Mouse (Mus musculus): ENCODE measurements at regions not wholly inside any gene's neighbourhood (a gene's known extent, or its start where the extent isn't known, plus 50 kb on each side); places are given as distances from the start of the nearest gene placed in this dataset.

DNA sequence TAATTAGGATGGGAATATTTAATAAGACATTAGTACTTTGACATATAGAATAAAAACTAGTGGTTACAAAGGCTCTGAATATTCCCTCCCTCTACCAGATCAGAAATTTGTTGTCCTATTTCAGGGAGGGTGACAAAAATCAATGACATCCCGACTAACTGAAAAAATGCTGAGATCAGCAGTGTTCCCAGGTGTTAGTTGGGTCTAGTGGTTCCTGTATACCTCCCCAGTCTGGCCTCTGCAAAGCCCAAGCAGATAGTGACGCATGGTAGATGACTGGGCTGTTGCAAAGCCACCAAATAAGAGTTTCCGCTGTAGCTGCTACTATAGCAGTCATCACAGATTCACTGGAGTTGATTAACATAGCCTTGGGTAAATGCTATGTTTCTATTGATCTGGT is 59.9 kb upstream of the Gm4791 start:
- intact Hi-C loops (cut with DNase I): no loop called here
- no peak for DNase-seq

DNA sequence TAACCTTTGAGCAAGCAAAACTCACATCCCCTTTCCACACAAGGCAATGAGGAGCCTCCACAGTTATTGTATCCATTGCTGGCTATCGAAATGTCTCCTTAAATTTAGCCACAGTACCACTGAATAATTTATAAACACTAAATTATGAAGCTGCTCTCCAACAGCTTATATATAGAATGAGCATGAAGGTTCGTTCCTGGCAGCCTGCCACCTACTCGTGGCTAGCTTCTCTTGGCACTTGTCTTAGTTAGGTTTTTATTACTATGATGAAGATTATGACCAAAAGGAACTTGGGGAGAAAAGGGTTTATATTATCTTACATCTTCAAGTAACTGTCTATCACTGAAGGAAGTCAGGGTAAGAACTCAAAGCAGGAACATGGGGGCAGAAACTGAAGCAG is 72.9 kb upstream of the Gm4791 start:
- intact Hi-C loops (cut with DNase I): no loop called here
- DNase-seq: no peak

DNA sequence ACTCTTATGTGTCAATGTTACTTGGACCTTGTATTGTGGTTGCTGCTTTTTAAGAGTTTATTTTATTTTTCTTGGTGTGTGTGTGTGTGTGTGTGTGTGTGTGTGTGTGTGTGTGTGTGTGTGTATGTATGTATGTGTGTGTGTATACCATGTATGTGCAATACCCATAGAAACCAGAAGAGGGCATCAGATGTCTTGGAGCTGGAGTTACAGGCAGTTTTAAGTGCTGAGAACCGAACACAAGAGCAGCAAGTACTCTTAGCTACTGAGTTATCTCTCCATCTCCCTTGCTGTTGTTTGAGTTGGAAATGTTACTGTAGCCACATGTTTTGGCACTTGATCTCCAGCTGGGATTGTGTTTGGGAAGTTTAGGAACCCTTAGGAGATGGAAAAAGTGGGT is 78.5 kb upstream of the Gm4791 start:
- no peak for DNase-seq
- intact Hi-C loops (cut with DNase I): no loop called here

DNA sequence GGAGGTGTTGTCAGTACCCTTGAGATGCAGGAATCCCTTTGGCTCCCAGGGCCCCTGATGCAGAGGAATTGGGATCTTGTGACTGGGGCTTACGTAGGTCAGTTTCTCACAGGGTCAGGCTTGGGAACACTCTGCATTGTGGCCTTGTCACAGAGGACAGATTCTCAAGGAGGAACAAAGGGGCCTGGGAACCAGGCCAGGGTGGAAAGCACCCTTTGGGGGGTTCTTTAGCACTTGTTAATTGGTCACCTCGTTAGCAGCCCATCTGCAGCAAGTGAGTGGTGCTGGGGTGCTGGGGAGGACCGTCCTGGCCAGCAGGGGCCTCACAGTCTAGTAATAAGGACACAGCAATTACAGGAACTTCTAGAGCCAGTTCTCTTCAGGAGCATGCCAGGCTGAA is 85.3 kb upstream of the Gm4791 start:
- intact Hi-C loops (cut with DNase I): no loop called here
- peak in 1 of 2 experiments; percentile 7 for DNase-seq

DNA sequence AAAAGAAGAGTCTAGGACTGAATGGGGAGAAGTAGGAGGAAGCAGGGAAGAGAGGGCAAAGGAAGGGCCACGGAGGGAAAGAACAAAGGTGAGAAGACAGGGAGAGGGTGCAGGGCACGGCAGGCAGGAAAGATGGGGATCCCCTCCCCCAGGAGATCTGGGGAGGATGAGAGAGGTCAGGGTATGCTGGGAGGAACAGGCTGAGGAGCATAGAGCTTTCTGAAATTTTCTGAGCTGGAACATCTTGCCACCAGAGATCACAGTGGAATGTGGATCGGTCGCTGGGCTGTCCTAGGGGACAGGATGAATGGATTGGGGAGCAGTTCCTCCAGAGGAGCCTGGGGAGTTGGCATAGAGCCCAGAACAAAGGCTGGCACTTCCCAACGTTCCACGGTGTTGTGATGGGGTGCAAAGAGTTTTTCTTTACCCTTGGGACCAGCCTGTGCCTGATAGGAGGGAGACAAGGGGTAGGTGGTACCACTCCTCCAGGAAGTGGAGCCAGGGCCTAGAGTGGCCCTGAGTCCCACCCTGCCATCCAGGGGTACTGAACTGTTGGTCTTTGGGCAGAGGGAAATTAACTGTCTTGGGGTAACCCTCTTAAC is 89.0 kb upstream of the Gm4791 start:
- no peak for DNase-seq
- intact Hi-C loops (cut with DNase I): no loop called here

DNA sequence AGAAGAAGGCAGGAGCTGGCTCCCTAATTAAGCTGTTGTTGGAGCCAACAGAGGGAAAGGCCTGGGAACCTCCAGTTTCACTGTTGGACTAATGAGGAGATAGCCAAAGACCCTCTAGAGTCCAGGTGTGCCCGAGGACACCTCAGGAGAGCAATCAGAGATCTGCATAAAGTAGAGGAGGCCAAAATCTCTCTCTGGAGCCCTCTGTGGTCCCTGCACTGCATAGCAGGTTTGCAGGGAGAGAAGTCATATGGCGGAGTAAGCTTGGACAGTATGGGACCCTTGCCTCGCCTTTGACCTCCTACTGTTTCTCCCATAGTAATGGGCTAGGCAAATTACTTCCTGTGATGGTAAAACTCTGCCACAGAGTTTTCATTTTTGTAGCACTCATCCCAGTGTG is 93.5 kb upstream of the Gm4791 start:
- intact Hi-C loops (cut with DNase I): no loop called here
- no peak for DNase-seq

DNA sequence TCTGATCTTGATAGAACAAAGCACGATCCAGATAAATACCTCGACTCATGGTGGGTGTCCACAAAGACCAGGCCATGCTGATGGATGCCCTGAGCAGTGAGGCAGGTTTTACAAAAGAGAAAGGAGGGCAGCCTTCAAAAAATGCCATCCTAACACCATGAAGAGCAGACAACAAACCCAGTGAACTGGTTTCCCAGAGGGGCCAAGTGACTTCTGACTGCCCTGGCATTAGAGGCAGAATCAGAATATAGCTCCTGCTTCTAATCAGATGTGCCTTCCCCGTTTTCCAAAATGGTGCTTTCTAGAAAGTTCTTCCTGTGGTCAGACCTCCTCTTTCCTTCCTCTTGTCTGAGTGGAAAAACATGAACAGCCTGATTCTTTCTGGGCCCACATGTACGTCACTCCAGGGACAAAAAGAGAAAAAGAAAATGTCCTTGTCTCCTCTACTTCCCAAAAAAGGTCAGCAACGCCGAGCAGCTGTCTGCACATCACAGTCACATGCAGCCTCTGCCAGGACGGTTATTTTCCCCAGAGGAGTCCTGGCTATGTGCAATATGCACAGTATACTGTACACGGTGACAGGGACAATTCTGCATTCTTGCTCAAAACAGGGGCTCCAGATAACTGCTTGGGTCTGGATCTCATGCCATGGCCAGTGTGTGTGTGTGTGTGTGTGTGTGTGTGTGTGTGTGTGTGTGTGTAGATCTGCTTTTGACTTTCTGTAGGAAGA is 94.9 kb upstream of the Gm4791 start:
- peak; percentile 56 to 59 for DNase-seq
- intact Hi-C loops (cut with DNase I): no loop called here

DNA sequence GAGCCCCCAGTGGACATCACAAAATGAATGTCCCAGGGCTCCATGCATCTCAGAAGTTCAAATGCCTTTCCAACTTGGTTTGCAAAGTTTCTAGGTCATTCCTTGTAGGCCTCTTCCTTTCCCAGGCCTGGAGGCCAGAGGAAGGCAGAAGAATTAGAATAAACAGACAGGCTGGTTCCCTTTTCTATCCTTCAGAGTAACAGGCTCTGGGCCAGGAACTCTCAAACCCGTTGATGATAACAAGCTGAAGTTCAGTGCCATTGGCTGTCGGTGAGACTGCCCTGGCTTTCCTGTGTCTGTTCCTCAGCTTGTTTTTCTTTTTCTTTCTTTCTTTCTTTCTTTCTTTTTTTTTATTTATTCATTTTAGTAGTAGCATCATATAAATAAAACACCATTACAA is 99.3 kb upstream of the Gm4791 start:
- intact Hi-C loops (cut with DNase I): no loop called here
- peak; percentile 22 to 42 for DNase-seq

DNA sequence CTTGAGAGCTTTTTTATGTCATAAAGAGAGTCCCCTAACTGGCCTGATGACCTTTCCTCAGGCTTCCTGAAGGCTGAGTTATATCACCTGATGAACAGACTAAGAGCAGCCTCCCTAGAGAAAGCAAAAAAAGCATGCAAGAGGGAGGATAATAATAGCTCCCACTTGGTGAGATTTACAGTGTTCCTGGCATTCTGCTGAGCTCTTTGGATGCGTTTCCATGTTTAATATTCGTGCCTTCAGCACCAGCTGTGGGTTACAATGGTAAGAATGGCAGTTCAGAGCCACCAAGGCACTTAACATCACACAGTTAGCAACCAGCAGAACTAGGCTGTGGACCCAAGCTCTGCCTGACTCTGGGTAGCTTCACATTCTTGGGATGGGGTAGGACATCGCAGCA is 100.4 kb upstream of the Gm4791 start:
- DNase-seq: no peak
- intact Hi-C loops (cut with DNase I): no loop called here

DNA sequence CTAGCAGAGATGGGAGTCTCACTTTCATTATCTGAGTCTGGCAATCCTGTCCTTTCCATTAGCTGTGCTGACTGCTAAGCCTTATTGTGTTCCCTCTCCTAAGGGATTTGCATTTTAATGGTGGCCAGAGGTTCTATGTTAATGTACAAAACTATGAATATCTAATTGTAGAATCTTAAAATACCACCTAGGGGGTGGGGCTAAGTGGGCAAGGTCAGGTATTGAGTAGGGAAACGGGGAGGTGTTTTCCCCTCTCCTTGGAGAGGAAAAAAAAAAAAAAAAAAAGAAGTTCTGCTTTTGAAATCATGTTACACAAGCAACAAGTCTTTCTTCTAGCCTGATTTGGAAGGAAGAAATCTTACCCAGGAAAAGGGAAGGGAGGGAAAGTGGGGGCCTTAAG is 106.7 kb upstream of the Gm4791 start:
- intact Hi-C loops (cut with DNase I): no loop called here
- no peak for DNase-seq

DNA sequence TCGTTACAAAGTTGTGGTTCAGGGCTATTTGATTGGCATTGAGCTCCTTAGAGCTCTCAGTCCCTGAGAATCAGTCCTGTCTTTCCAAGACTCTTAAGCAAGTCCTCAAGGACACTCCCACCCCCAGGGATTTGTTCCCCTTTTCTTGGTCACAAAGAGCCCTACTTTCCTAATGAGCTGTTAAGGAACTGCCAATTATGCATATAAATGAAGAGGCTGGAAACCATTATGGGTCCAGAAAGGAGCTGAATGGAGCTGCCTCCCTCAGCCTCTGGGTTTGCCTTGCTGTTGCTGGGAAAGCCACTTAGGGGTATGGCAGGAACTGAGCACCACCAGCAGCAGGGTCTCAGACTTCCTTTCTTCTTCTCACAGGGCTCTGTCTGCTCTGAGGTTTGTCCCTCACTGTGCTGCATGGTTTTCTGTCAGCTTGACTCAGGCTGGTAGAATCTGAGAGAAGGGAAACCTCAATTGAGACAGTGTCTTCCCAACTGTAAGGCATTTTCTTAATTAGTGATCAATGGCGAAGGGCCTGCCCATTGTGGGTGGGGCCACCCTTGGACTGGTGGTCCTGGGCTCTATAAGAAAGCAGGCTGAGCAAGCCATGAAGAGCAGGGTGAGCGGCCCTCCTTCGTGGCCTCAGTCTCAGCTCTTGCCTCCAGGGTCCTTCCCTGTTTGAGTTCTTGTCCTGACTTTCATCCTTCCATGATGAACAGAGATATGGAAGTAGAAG is 108.4 kb upstream of the Gm4791 start:
- intact Hi-C loops (cut with DNase I): no loop called here
- no peak for DNase-seq

DNA sequence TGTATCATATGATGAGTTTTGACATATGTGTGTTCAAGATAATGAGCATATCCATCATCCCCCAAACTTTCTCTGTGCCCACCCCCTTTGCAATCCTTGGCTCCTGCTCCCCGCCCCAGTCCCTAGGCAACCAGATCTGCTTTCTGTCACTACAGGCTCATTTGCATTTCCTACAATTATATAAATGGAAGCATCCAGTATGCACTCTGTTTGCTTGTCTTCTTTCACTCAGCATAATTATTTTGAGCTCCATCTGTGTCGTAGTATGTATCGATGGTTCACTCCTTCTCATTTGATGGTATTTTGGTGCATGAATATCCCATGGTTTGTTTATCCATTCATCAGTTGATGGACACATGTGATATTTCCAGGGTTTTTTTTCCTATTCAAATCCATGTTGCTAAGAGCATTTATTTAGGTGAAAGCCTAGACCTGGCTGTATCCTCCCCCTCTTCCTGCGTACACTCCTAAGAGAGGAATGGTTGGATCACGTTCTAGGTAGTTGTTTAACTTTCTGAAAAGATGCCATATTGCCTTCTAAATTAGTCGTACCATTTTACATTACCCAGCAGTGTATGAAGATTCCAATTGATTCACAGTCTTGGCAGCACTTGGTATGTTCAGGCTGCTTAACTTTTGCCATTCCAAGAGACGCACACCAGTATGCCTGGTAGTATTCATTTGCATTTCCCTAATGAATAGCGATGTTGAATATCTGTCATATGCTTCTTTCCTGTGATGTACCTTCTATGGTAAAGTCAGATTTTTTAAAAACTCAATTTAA is 127.1 kb upstream of the Gm4791 start:
- DNase-seq: no peak
- intact Hi-C loops (cut with DNase I): no loop called here

DNA sequence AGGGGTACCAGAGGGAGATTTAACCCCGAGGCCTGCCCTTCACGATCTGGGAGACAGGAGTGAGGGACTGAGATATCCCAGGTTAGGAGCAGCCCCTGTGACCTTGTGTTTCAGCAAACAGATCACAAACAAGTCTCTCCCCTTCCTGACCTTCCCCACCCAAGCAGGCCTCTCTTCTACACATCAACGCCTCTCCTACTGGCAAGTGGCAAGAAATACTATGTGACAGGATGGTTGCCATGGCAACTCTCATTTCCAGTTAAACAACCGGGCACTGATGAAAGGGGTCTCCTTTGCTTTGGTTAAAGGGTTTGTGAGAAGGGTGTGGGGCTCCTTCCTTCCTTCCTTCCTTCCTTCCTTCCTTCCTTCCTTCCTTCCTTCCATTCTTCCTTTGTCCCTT is 134.6 kb upstream of the Gm4791 start:
- no peak for DNase-seq

DNA sequence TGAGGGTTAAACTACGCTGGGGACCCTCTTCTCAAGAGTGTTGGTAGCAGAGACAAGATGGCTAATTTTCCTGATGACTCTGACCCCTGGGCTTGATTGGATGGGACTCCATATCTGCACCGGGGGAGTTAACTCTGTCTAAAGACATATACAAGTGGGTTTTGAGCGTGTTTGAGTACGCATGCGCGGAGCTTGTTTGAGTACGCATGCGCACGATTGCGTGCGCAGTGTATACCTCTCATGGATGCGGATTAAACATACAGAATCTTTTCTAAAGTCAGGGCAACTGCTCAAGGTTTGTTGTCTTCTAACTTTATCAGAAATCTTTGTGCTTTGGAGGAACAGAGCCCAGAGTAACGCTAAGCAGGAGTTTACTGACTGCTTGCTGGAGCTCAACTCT is 146.8 kb upstream of the Gm4791 start:
- intact Hi-C loops (cut with DNase I): no loop called here
- no peak for DNase-seq

More for the DNA sequence above, 134.6 kb upstream of the Gm4791 start:
- intact Hi-C loops (cut with DNase I): no loop called here

DNA sequence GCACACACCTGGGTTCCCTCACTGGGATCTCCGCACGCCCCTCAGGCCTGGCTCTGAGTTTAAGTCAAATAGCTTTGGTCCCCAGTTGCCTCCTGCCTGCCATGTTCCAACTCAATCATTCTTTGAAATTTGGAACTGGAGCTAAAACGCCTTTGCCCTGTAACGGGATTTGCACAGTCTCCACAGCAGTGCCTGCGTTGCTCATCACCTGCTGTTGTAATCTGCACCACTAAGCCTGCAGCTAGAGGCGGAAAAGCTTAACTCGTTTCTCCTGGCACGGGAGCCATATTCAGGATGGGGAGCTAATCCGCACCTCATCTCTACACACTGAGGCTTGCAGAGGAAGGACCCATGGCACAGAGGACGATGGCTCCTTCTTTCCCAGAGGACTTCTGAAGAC is 147.2 kb upstream of the Gm4791 start:
- intact Hi-C loops (cut with DNase I): no loop called here

DNA sequence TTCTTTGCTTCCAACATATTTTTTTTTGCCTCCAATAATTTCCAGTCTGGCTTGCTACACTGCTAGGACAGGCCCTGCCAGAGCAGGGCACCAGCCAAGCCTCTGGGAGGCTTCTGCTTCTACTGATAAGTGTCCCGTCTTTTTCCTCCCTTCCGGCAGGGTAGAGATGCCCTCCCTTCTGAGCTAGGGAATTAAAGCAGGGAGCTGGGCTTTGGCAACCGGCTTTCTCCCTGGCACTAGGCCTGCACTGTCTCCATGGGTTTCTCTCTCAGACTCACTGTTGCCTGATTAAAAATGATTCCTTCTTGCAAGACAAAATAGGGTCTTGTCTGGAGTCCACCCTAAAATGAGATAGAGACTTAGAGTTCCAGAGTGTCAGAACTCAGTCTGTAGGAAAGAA is 153.3 kb upstream of the Gm4791 start:
- DNase-seq: peak; percentile 5 to 19

More for the DNA sequence above, 147.2 kb upstream of the Gm4791 start:
- DNase-seq: no peak

DNA sequence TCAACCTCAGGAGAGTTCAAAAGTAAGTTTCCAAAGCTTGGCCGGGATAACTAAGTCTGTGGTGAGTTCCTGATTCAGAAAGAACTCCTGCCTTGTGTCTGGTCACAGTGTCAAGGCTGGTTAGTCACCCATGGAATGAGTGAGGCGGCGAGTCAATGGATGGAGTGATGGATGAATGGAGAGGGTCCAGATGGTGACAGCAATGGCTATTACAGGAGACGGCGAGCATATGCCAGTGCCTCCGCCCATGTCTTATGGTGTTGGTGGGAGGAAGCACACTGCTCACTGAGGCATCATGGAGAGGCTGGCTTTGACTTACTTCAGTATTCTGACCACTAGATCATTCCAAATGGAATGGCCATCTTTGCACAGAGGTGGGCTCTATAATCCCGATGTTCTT is 154.8 kb upstream of the Gm4791 start:
- DNase-seq: no peak
- intact Hi-C loops (cut with DNase I): no loop called here

More for the DNA sequence above, 153.3 kb upstream of the Gm4791 start:
- intact Hi-C loops (cut with DNase I): no loop called here

DNA sequence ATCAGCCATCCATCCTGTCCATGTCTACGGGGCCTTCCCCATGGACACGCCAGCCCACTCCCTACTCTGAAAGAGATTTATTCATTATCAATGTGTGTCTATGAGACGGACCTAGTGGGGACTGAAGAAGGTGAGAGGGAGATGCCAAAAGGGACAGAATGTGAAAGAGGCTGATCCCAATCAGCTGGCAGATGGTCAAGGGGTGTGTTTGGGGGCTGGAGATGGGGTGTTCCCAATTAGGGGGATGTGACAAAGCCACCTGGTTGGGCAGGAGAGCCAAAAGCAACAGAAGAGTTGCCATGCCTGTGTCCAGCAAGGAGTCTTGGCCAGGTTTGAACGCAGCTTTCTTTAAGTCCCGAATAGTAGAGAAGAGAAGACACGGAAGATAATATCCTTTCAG is 157.0 kb upstream of the Gm4791 start:
- DNase-seq: no peak
- intact Hi-C loops (cut with DNase I): no loop called here

DNA sequence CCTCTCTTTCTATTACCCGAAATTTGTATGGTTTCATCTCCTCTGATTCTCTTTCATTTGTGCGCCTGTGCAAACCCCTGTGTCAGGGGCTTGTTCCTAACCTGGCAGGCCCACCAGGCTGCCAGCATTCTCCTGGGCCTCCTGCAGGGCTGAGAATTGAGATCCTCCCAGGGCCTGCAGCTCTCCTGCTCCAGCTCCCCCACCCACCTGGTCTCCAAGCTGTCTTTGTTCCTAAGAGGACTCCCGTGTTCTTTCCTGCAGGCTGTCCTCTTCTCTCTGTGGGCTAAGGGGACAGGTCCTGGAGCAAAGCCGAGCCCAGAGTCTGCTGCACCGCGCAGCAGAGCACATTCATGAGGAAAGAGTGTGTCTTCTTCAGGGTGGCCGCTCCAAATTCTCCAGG is 163.3 kb upstream of the Gm4791 start:
- no peak for DNase-seq
- intact Hi-C loops (cut with DNase I): no loop called here

DNA sequence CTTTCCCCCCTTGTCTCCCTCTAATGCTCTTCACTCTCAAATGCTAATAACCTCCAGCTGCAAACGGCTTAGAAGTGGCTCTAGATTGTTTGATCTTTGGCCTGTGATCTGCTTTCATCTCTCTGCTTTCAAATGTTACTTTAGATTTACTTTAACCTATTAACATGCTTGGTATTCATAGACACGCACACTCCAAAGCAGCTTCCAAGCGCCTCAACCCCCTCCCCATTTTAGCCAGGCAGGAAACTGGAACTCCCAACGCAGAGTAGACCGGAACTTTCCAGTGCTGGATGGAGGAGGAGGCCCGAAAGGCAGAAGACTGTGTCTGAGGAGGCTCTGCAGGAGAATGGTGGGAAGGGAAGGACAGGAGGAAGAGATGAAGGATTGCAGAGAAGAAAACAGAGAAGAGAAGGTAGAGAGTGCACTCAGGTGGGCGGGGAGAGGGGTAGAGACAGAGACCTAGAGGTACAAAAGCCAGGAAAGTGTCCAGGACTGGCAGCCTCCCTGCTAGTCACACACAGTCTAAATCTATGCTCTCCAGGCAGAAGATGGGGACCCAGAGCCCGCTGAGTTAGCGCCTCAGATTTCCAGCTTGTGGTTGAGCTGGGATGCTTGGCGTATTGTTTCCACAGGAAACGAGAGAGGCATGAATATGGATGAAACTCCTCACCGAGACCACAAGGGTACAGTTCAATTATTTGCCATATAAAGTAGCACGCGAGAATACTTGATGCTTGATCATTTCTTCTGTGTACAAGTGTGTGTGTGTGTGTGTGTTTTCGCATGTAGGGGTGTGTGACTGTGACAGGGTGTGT is 167.6 kb upstream of the Gm4791 start:
- no peak for DNase-seq
- intact Hi-C loops (cut with DNase I): no loop called here

DNA sequence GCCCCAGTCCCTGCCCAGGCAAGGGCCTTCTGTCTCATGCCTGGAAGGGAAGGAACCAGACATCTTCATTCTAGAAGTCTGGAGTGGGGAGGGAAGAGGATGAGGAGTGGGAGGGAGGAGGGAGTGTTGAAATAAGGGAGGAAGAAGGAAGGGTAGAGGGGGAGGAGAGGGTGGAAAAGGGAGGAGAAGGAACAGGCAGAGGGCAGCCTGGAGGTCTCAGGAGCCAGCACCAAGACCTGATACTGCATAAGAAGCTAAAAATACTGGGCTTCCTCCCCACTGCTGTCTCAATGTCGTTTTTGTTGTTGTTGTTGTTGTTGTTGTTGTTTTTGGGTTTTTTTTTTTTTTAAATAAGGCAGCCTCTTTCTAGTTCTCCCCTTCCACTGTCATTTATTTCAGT is 168.2 kb upstream of the Gm4791 start:
- intact Hi-C loops (cut with DNase I): no loop called here
- no peak for DNase-seq
